ENCODE assay signal across 9 mouse cellular contexts in the genomic region with DNA sequence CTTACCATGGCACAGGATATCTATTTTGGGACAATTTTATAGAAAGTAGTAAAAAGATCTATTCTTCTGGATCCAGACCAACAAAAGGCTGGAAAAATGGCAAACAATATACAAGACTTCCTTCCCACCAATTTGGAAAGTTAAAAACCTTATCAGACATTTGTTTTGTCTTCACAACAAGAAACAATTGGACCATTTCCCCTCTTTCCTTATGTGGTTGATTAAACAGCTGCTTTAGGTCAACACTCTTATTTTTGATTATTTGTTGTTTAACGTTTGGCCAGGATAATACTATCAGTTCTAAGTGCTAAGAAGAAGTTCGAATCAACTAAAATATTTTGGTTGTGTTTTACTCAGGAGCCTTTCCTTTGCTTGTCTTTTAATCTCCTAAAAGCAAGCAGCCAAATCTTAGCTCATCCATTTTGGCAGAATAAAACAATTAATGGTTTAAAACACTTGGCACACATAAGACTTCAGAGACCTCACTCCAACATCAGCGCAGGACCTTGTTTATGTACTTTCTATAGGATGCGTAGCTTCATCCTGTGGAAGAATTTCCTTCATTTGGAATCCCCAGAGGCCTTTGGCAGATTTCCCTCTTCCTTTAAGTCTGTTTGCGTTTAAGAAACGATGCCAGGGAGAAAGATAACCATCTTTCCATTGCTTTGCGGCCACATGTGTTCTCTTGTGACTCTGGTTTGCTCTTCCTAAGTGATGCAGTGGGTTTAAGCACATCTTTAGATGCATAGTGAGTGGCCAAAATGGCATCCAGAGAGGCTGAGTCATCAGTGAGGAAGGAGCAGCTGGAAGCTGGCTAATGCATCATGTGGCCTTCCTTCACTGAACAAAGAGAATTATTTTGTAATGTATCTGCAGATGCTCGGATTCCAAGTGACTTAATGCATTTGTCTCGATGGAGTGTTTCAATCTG.
A peak's percentile ranks its signal among the peaks of the same experiment; 100 is the strongest.
DNase-seq lines count a peak whose midpoint lies in the region; ATAC-seq and TF ChIP-seq lines count a peak whose summit lies in the region.
"Had no signal": no experiment of that assay in that cellular context is flagged by ENCODE, and none has a peak within 500 bp of the region (broad histone marks: within the 10 kb centered on the region; RNA-seq: fewer than 3 reads in every experiment).

No protein-coding gene starts in this region.

- WGBS in lung, embryonic 14.5 days, result 28% methylated on average over 9 of the region's 9 CpGs
- 54% methylated on average over 9 of the region's 9 CpGs for WGBS in heart, embryonic 12.5 days
- WGBS in neural tube, embryonic 15.5 days, result 69% methylated on average over 9 of the region's 9 CpGs

- H3K9me3 ChIP-seq in lung, embryonic 14.5 days (ENCODE audit: low read depth, low read length), result no peaks in the 10 kb centered on the region
- H3K9me3 ChIP-seq in heart, embryonic 12.5 days (replicated peaks), result no peaks in the 10 kb centered on the region
- H3K9me3 ChIP-seq in neural tube, embryonic 15.5 days (replicated peaks), result no peaks in the 10 kb centered on the region
- H3K9me3 ChIP-seq: midbrain, embryonic 12.5 days had no signal

- no peak for TF ChIP-seq CTCF in lung, embryonic 14.5 days (IDR thresholded peaks at IDR 0.05; ENCODE audit: low read depth)

- no peak overlapping the region for H3K4me3 ChIP-seq in lung, embryonic 14.5 days (ENCODE audit: low read depth, low read length)
- no peak overlapping the region for H3K4me3 ChIP-seq in heart, embryonic 12.5 days
- no peak overlapping the region for H3K4me3 ChIP-seq in neural tube, embryonic 15.5 days (replicated peaks)
- H3K4me3 ChIP-seq: midbrain, embryonic 12.5 days had no signal

- H3K36me3 ChIP-seq in lung, embryonic 14.5 days (ENCODE audit: insufficient read depth), result no peaks in the 10 kb centered on the region
- no peaks in the 10 kb centered on the region for H3K36me3 ChIP-seq in heart, embryonic 12.5 days
- H3K36me3 ChIP-seq in neural tube, embryonic 15.5 days, result no peaks in the 10 kb centered on the region
- H3K36me3 ChIP-seq: midbrain, embryonic 12.5 days had no signal

- peaks cover 4% of the 10 kb centered on the region for H3K4me1 ChIP-seq in lung, embryonic 14.5 days (ENCODE audit: insufficient read depth)
- H3K4me1 ChIP-seq in heart, embryonic 12.5 days (replicated peaks), result peaks cover 20% of the 10 kb centered on the region
- 0 out of 2 replicates have a peak, but pooled peaks cover 3% of the 10 kb centered on the region for H3K4me1 ChIP-seq in neural tube, embryonic 15.5 days
- H3K4me1 ChIP-seq: midbrain, embryonic 12.5 days had no signal

- H3K9ac ChIP-seq in lung, embryonic 14.5 days, result no peak overlapping the region
- no peak overlapping the region for H3K9ac ChIP-seq in heart, embryonic 12.5 days
- no peak overlapping the region for H3K9ac ChIP-seq in neural tube, embryonic 15.5 days (replicated peaks)
- H3K9ac ChIP-seq: midbrain, embryonic 12.5 days had no signal

- peak; percentile 24 to 27 for DNase-seq in adrenal gland, postnatal 36 days
- no peak for DNase-seq in adrenal gland, adult 8-10 months
- DNase-seq in lung, embryonic 14.5 days, result peak; percentile 86
- no peak for DNase-seq in lung, postnatal 10 days
- no peak for DNase-seq in spleen, adult 12 weeks (ENCODE audit: low spot score)
- no peak for DNase-seq in cerebellum, postnatal 4 days (ENCODE audit: low spot score in 2 of 2)

- no peaks in the 10 kb centered on the region for H3K27me3 ChIP-seq in lung, embryonic 14.5 days (ENCODE audit: insufficient read depth, low read length)
- H3K27me3 ChIP-seq in heart, embryonic 12.5 days (replicated peaks), result no peaks in the 10 kb centered on the region
- no peaks in the 10 kb centered on the region for H3K27me3 ChIP-seq in neural tube, embryonic 15.5 days (replicated peaks)
- H3K27me3 ChIP-seq: midbrain, embryonic 12.5 days had no signal

- H3K27ac ChIP-seq in lung, embryonic 14.5 days (ENCODE audit: low read depth), result peak overlapping the region; percentile 78
- peak overlapping the region; percentile 23; the same call in 1 of the 2 replicates for H3K27ac ChIP-seq in heart, embryonic 12.5 days (ENCODE audit: poor library complexity, severe bottlenecking)
- 0 out of 2 replicates have a peak overlapping the region, but pooled peaks have one; percentile 7 for H3K27ac ChIP-seq in neural tube, embryonic 15.5 days (replicated peaks)
- H3K27ac ChIP-seq: midbrain, embryonic 12.5 days had no signal

- peak; percentile 77 for ATAC-seq in lung, embryonic 14.5 days (ENCODE audit: insufficient read depth)
- peak; percentile 33; the same call in 1 of the 2 replicates for ATAC-seq in heart, embryonic 12.5 days (ENCODE audit: insufficient number of reproducible peaks, low FRiP score)
- no peak for ATAC-seq in neural tube, embryonic 15.5 days (ENCODE audit: low FRiP score)

- H3K4me2 ChIP-seq in lung, embryonic 14.5 days, result no peak overlapping the region
- H3K4me2 ChIP-seq in heart, embryonic 12.5 days, result no peak overlapping the region
- no peak overlapping the region for H3K4me2 ChIP-seq in neural tube, embryonic 15.5 days
- H3K4me2 ChIP-seq: midbrain, embryonic 12.5 days had no signal

Comparison
In these comparisons a context has a peak if more than half of its experiments do, and no peak if none do; other contexts are left out.
1. DNase-seq: peak in adrenal gland, postnatal 36 days (2 of 2) and lung, embryonic 14.5 days (single experiment); none in adrenal gland, adult 8-10 months (single experiment), lung, postnatal 10 days (single experiment), spleen, adult 12 weeks (single experiment) and cerebellum, postnatal 4 days (0 of 2).
2. H3K27ac ChIP-seq: peak in every context shown above with its lines; median percentile 78 in lung, embryonic 14.5 days; 23 in heart, embryonic 12.5 days; 7 in neural tube, embryonic 15.5 days.